Mouse (Mus musculus) c-Kit-negative CD71-positive TER-119-positive erythroid progenitor cells, embryonic 14.5 days (primary cell): ENCODE measurements around the gene Stx3.

Experiments used
- DNase-seq: peaks from one replicate; pipeline ENCODE4 v3.0.0-alpha.2; 2013; ENCODE audit warnings: low read depth, low spot score

Gene Stx3

GRCm38 (mm10) chr19:11819143-11819700 is at the start of gene Stx3:
TSS of gene Stx3 (minus strand) at chr19:11819403.
- DNase-seq, result no peak

- no peak for DNase-seq
Measured at GRCm38 (mm10) chr19:11867837-11868236, 48.6 kb upstream of the Stx3 start.

- DNase-seq, result no peak
Measured at GRCm38 (mm10) chr19:11860966-11861365, 41.8 kb upstream of the Stx3 start, which contains the start of gene Olfr1418. TSS of gene Olfr1418 (minus strand) at chr19:11861066.

- DNase-seq, result no peak
Measured at GRCm38 (mm10) chr19:11856506-11856905, 37.3 kb upstream of the Stx3 start.

- DNase-seq, result no peak
Measured at GRCm38 (mm10) chr19:11854821-11855220, 35.6 kb upstream of the Stx3 start.

GRCm38 (mm10) chr19:11852652-11853051 is 33.4 kb upstream of the Stx3 start:
- no peak for DNase-seq

- no peak for DNase-seq
Measured at GRCm38 (mm10) chr19:11846333-11846732, 27.1 kb upstream of the Stx3 start.

GRCm38 (mm10) chr19:11839119-11839518 is 19.9 kb upstream of the Stx3 start, which contains the start of gene Olfr1417:
TSS of gene Olfr1417 (minus strand) at chr19:11839219.
- DNase-seq, result no peak

- DNase-seq, result no peak
Measured at GRCm38 (mm10) chr19:11823346-11824065, 4.3 kb upstream of the Stx3 start.

GRCm38 (mm10) chr19:11820211-11820610 is 1.0 kb upstream of the Stx3 start:
- DNase-seq, result no peak

GRCm38 (mm10) chr19:11819800-11820199 is 597 bp upstream of the Stx3 start:
- no peak for DNase-seq

- DNase-seq, result no peak
Measured at GRCm38 (mm10) chr19:11818199-11819142, 732 bp downstream of the Stx3 start.

- DNase-seq, result no peak
Measured at GRCm38 (mm10) chr19:11817586-11817985, 1.6 kb downstream of the Stx3 start.

GRCm38 (mm10) chr19:11816706-11817105 is 2.5 kb downstream of the Stx3 start:
- no peak for DNase-seq

GRCm38 (mm10) chr19:11814742-11815333 is 4.4 kb downstream of the Stx3 start:
- no peak for DNase-seq

GRCm38 (mm10) chr19:11813649-11814048 is 5.6 kb downstream of the Stx3 start:
- no peak for DNase-seq

- no peak for DNase-seq
Measured at GRCm38 (mm10) chr19:11813136-11813535, 6.1 kb downstream of the Stx3 start.

- DNase-seq, result no peak
Measured at GRCm38 (mm10) chr19:11811688-11812365, 7.4 kb downstream of the Stx3 start.

GRCm38 (mm10) chr19:11810856-11811255 is 8.3 kb downstream of the Stx3 start:
- DNase-seq, result no peak

- no peak for DNase-seq
Measured at GRCm38 (mm10) chr19:11810003-11810758, 9.0 kb downstream of the Stx3 start.
